Mouse (Mus musculus): ENCODE data around the gene Pax8. TPM values are rescaled to one million over a fixed set of nuclear protein-coding genes. Genes with fewer than 3 reads are reported as not detected.
A peak's percentile ranks its signal among the peaks of the same experiment; 100 is the strongest.

Gene Pax8
- polyA plus RNA-seq, 1 experiment from 2014 or later = 6.8 TPM

GRCm38 (mm10) chr2:24425630-24426029 is 49.8 kb downstream of the Pax8 start:
- Histone ChIP-seq H3K36me3 (peaks cover 8% of the 10 kb centered on the region; the same call in 1 of the 2 replicates), H3K27me3 (ENCODE audit: low read depth, poor library complexity, severe bottlenecking) (peaks cover 27% of the 10 kb centered on the region), H3K4me3 (no peak overlapping the region), H3K27ac (replicated peaks) (no peak overlapping the region), H3K9me3 (replicated peaks) (no peaks in the 10 kb centered on the region), H3K4me1 (peaks cover 14% of the 10 kb centered on the region)
- DNase-seq (ENCODE audit: low spot score) = no peak
- 93% methylated on average over 2 of the region's 2 CpGs for WGBS

DNA sequence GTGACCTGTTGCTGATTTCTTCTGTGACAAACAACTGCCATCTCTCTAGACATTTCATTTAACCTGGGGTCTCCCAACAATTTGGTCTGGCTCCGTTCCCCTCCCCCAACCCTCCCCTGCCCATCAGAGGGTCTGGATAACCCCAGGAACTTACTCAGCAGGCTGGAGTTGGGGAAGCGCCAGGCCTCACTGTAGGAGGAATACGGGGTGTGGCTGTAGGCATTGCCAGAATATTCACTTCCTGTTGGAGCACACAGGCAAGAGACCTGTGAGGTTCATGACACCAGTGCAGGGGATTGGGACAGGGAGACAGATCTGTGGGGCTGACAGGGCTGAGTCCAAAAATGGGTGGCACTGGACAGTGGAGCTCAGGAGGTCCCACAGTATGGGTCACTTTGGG is 52.6 kb downstream of the Pax8 start:
- 78% methylated on average over 3 of the region's 3 CpGs for WGBS
- peaks cover 4% of the 10 kb centered on the region for H3K4me1 ChIP-seq
- no peak for DNase-seq (ENCODE audit: low spot score)
- peaks cover 9% of the 10 kb centered on the region; the same call in 1 of the 2 replicates for H3K36me3 ChIP-seq
- H3K27me3 ChIP-seq (ENCODE audit: low read depth, poor library complexity, severe bottlenecking) = peaks cover 10% of the 10 kb centered on the region; the same call in 1 of the 2 replicates
- H3K27ac ChIP-seq (replicated peaks) = no peak overlapping the region
- no peak overlapping the region for H3K4me3 ChIP-seq
- H3K9me3 ChIP-seq (replicated peaks) = no peaks in the 10 kb centered on the region

GRCm38 (mm10) chr2:24421211-24421863 is 54.1 kb downstream of the Pax8 start:
- H3K4me3 ChIP-seq = no peak overlapping the region
- no peak overlapping the region for H3K27ac ChIP-seq (replicated peaks)
- no peaks in the 10 kb centered on the region for H3K9me3 ChIP-seq (replicated peaks)
- DNase-seq (ENCODE audit: low spot score) = no peak
- peaks cover 7% of the 10 kb centered on the region for H3K4me1 ChIP-seq
- H3K36me3 ChIP-seq = peaks cover 9% of the 10 kb centered on the region; the same call in 1 of the 2 replicates
- H3K27me3 ChIP-seq (ENCODE audit: low read depth, poor library complexity, severe bottlenecking) = peaks cover 16% of the 10 kb centered on the region
- 92% methylated on average over 6 of the region's 6 CpGs for WGBS

DNA sequence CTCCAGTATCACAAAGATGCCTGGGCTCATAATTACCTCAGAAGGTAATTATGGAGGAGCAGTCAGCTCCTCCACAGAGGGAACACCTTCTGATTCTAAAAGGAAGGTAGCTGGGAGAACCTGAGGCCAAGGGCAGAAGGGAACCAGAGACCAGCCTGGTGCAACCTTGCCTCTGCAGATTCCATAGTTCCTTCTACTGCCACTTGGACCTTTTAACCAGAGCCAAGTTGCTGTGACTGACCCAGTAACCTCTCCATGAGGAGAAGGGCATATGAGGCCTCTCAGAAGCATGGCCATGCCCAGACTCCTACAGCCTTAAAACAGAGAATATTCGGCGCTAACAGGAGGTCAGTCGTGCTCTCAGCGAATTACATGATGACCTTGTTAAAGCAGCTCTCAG is 57.8 kb downstream of the Pax8 start:
- Histone ChIP-seq H3K27me3 (ENCODE audit: low read depth, poor library complexity, severe bottlenecking) (peaks cover 12% of the 10 kb centered on the region), H3K36me3 (peaks cover 9% of the 10 kb centered on the region; the same call in 1 of the 2 replicates), H3K27ac (replicated peaks) (no peak overlapping the region), H3K4me1 (peaks cover 17% of the 10 kb centered on the region), H3K9me3 (replicated peaks) (no peaks in the 10 kb centered on the region), H3K4me3 (no peak overlapping the region)
- DNase-seq (ENCODE audit: low spot score) = no peak
- WGBS = 91% methylated on average over 4 of the region's 4 CpGs

DNA sequence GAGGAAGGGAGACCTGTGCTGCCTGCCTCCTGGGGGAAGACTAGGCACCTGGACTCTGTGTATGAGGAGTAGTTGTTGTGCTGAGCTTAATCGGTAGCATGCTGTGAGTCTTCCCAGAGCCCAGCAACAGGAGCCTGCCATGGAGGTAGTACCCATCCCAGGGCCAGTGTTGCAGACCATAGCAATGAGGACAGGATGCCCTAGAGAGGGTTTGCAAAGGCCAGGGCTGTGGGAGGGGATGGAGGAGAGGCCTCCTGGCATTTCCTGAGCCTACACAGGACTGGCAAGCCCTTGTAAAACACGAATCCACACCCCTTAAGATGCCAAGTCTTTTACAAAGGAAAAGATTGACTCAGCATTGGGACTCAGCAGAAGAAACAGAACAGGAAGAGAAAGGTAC is 58.3 kb downstream of the Pax8 start:
- Histone ChIP-seq H3K9me3 (replicated peaks) (no peaks in the 10 kb centered on the region), H3K27ac (replicated peaks) (no peak overlapping the region; the same call in 1 of the 2 replicates), H3K4me1 (peaks cover 17% of the 10 kb centered on the region), H3K36me3 (peaks cover 9% of the 10 kb centered on the region; the same call in 1 of the 2 replicates), H3K4me3 (no peak overlapping the region), H3K27me3 (ENCODE audit: low read depth, poor library complexity, severe bottlenecking) (peaks cover 12% of the 10 kb centered on the region)
- 15% methylated on average over 2 of the region's 2 CpGs for WGBS
- no peak for DNase-seq (ENCODE audit: low spot score)

GRCm38 (mm10) chr2:24416668-24417067 is 58.7 kb downstream of the Pax8 start:
- Histone ChIP-seq H3K36me3 (peaks cover 9% of the 10 kb centered on the region; the same call in 1 of the 2 replicates), H3K9me3 (replicated peaks) (no peaks in the 10 kb centered on the region), H3K4me3 (no peak overlapping the region), H3K27ac (replicated peaks) (no peak overlapping the region; the same call in 1 of the 2 replicates), H3K4me1 (peaks cover 17% of the 10 kb centered on the region), H3K27me3 (ENCODE audit: low read depth, poor library complexity, severe bottlenecking) (peaks cover 12% of the 10 kb centered on the region)
- peak; percentile 14 for DNase-seq (ENCODE audit: low spot score)
- WGBS = 9% methylated on average over 9 of the region's 9 CpGs

DNA sequence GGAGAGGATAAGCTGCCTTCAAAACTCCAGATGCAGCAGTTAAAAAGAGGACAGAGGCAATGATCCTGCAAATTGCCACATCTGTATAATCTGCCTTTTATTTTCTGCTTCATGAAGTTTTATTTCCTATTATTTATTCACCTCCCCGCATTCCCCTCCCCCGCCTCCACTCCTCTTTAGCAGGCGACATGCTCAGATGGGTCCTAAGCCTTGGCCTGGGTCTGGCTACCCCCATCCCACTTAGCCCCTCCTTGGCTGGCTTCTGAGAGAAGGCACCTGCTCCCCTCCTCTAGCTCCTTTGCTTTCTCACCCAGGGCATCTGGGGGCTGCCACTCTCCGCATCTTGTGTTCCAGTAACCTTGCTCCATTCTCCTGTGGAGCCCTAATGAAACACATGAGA is 61.7 kb downstream of the Pax8 start:
- H3K27ac ChIP-seq (replicated peaks) = no peak overlapping the region
- WGBS = 66% methylated on average over 4 of the region's 4 CpGs
- DNase-seq (ENCODE audit: low spot score) = no peak

DNA sequence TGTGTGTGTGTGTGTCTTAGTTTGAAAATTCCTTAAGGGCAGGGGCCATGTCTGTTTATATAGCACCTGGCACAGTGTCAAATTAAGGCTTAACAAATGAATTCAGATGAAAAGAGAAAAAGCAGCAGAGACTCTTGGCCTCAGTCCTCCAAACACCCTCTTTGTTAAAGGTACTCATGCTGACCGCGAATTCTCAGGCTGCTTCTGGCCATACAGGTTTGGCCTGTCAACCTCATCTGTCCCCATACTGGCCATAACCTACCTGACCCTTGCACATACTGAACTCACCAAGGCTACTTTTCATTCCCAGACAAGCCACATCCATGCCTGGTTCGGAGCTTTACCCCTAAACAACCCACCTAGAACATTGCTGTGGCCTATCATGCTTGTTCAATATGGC is 62.2 kb downstream of the Pax8 start:
- Histone ChIP-seq H3K4me3 (no peak overlapping the region), H3K36me3 (no peaks in the 10 kb centered on the region), H3K27ac (replicated peaks) (no peak overlapping the region), H3K4me1 (peaks cover 21% of the 10 kb centered on the region), H3K27me3 (ENCODE audit: low read depth, poor library complexity, severe bottlenecking) (peaks cover 29% of the 10 kb centered on the region), H3K9me3 (replicated peaks) (no peaks in the 10 kb centered on the region)
- WGBS = 71% methylated on average over 3 of the region's 3 CpGs
- DNase-seq (ENCODE audit: low spot score) = no peak

More for the DNA sequence above, 61.7 kb downstream of the Pax8 start:
- Histone ChIP-seq H3K27me3 (ENCODE audit: low read depth, poor library complexity, severe bottlenecking) (peaks cover 26% of the 10 kb centered on the region), H3K9me3 (replicated peaks) (no peaks in the 10 kb centered on the region), H3K4me1 (peaks cover 17% of the 10 kb centered on the region), H3K4me3 (no peak overlapping the region), H3K36me3 (no peaks in the 10 kb centered on the region)

DNA sequence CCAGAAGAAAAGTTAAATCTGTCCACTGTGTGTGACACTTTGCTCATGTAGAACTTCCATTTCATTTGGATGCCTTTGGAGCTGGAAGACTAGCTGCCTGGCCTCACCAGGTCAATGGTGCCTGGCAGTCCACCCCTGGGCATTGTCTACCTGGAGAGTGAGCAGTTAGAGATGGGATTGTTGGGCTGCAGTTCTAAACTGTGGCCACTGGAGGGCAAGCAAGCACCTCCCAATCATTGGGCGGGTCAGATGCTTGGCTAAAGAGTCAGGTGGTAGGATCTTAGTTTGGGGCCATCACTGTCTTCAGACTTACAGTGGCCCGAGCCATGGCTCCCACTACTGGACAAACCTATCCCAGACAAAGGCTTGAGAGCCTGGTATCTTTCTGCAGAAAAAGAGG is 66.2 kb downstream of the Pax8 start:
- no peaks in the 10 kb centered on the region for H3K9me3 ChIP-seq (replicated peaks)
- DNase-seq (ENCODE audit: low spot score) = peak; percentile 65
- no peaks in the 10 kb centered on the region for H3K36me3 ChIP-seq
- H3K4me3 ChIP-seq = no peak overlapping the region
- H3K4me1 ChIP-seq = peaks cover 31% of the 10 kb centered on the region
- WGBS = 2% methylated on average over 2 of the region's 2 CpGs
- H3K27ac ChIP-seq (replicated peaks) = no peak overlapping the region
- peaks cover 44% of the 10 kb centered on the region for H3K27me3 ChIP-seq (ENCODE audit: low read depth, poor library complexity, severe bottlenecking)

- H3K27me3 ChIP-seq (ENCODE audit: low read depth, poor library complexity, severe bottlenecking) = peaks cover 44% of the 10 kb centered on the region
- H3K27ac ChIP-seq (replicated peaks) = 0 out of 2 replicates have a peak overlapping the region, but pooled peaks have one; percentile 28
- 14% methylated on average over 4 of the region's 4 CpGs for WGBS
These were observed 67.5 kb downstream of the Pax8 start for GRCm38 (mm10) chr2:24407701-24408485.

GRCm38 (mm10) chr2:24405345-24406012 is 69.9 kb downstream of the Pax8 start:
- H3K4me1 ChIP-seq = peaks cover 23% of the 10 kb centered on the region
- 11% methylated on average over 23 of the region's 23 CpGs for WGBS
- peaks cover 41% of the 10 kb centered on the region for H3K27me3 ChIP-seq (ENCODE audit: low read depth, poor library complexity, severe bottlenecking)
- no peaks in the 10 kb centered on the region for H3K9me3 ChIP-seq (replicated peaks)
- H3K4me3 ChIP-seq = peak overlapping the region; percentile 41
- H3K27ac ChIP-seq (replicated peaks) = peak overlapping the region; percentile 64; the same call in 1 of the 2 replicates
- DNase-seq (ENCODE audit: low spot score) = peak; percentile 84
- no peaks in the 10 kb centered on the region for H3K36me3 ChIP-seq

More at GRCm38 (mm10) chr2:24407701-24408485, 67.5 kb downstream of the Pax8 start:
- Histone ChIP-seq H3K4me3 (no peak overlapping the region), H3K9me3 (replicated peaks) (no peaks in the 10 kb centered on the region), H3K4me1 (peaks cover 23% of the 10 kb centered on the region), H3K36me3 (no peaks in the 10 kb centered on the region)
- no peak for DNase-seq (ENCODE audit: low spot score)

- Histone ChIP-seq H3K27ac (replicated peaks) (no peak overlapping the region), H3K9me3 (replicated peaks) (no peaks in the 10 kb centered on the region), H3K4me1 (peaks cover 7% of the 10 kb centered on the region), H3K36me3 (no peaks in the 10 kb centered on the region), H3K27me3 (ENCODE audit: low read depth, poor library complexity, severe bottlenecking) (peaks cover 14% of the 10 kb centered on the region), H3K4me3 (no peak overlapping the region)
- WGBS = 95% methylated on average over 3 of the region's 3 CpGs
- DNase-seq (ENCODE audit: low spot score) = no peak
These were observed 74.7 kb downstream of the Pax8 start for GRCm38 (mm10) chr2:24400711-24401110.
